Mouse (Mus musculus) hindbrain, embryonic 12.5 days (tissue): ENCODE data around the gene Lrrc4b. TPM values are rescaled to one million over a fixed set of nuclear protein-coding genes. Genes with fewer than 3 reads are reported as not detected.
A peak's percentile ranks its signal among the peaks of the same experiment; 100 is the strongest.

Experiments used
- ATAC-seq: fragments of 200-750 bp; cut with Nextera tagmentation; 2 replicates; pipeline ENCODE4 v1.8.0; 2017; ENCODE audit warnings: moderate TSS enrichment; ENCODE audit not compliant: low FRiP score
- H3K27ac ChIP-seq: fragments of 300-500 bp; sonication (generic); 2 replicates; pipeline ENCODE4 v1.5.1; 2016; ENCODE audit warnings: mild to moderate bottlenecking
- H3K27me3 ChIP-seq: fragments of 300-500 bp; sonication (generic); 2 replicates; pipeline ENCODE4 v1.6.1; 2016; ENCODE audit warnings: mild to moderate bottlenecking
- H3K36me3 ChIP-seq: fragments of 300-500 bp; sonication (generic); 2 replicates; pipeline ENCODE4 v1.6.1; 2016; ENCODE audit warnings: mild to moderate bottlenecking
- H3K4me1 ChIP-seq: fragments of 300-500 bp; sonication (generic); 2 replicates; pipeline ENCODE4 v1.6.1; 2016
- H3K4me2 ChIP-seq: fragments of 300-500 bp; sonication (generic); replicated peaks from 2 replicates; pipeline ENCODE4 v1.6.1; 2016; ENCODE audit warnings: mild to moderate bottlenecking
- H3K4me3 ChIP-seq: fragments of 300-500 bp; sonication (generic); 2 replicates; pipeline ENCODE4 v1.5.1; 2016; ENCODE audit warnings: mild to moderate bottlenecking
- H3K9ac ChIP-seq: fragments of 300-500 bp; sonication (generic); 2 replicates; pipeline ENCODE4 v1.6.1; 2016; ENCODE audit warnings: mild to moderate bottlenecking, moderate library complexity
- H3K9me3 ChIP-seq: fragments of 300-500 bp; sonication (generic); replicated peaks from 2 replicates; pipeline ENCODE4 v1.6.1; 2016; ENCODE audit warnings: mild to moderate bottlenecking
- WGBS: fragments of 180-500 bp; shearing (Covaris S2); methylation state at CpG from one replicate; pipeline ENCODE4 v1.1.7; 2016; 5-methylcytosine and 5-hydroxymethylcytosine counted together
- polyA plus RNA-seq: library from polyadenylated mRNA; unstranded; fragments of >200 nt; fragmentation: Nextera tagmentation; extraction: Ambion mirVana; gene quantifications from 2 replicates; pipeline ENCODE4 v1.2.1, GENCODE M21; 2016

Lrrc4b gene
- polyA plus RNA-seq, 1 experiment from 2014 or later, result 12.7 TPM

DNA sequence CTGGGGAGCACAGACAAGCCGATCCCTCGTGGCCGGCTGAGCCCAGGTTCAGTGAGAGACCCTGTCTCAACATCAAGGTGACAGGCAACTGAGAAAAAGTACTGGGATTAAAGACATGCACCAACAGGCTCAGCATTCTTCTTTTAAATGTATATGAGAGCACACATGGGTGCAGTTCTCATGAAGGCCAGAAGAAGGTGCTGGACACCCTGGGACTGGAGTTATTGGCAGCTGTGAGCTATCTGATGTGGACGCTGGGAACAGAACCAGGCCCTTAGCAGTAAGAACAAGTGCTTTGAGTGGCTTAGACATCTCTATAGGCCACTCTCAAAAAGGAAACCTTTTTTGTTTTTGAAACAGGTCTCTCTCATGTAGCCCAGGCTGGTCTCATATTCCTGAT, 17.7 kb upstream of the Lrrc4b start:
- Histone ChIP-seq H3K4me2 (no peak overlapping the region), H3K27me3 (peaks cover 12% of the 10 kb centered on the region; the same call in 1 of the 2 replicates), H3K4me1 (peaks cover 1% of the 10 kb centered on the region; the same call in 1 of the 2 replicates), H3K9ac (no peak overlapping the region), H3K9me3 (no peaks in the 10 kb centered on the region), H3K36me3 (no peaks in the 10 kb centered on the region), H3K4me3 (no peak overlapping the region), H3K27ac (no peak overlapping the region)
- 88% methylated on average over 4 of the region's 4 CpGs for WGBS
- ATAC-seq, result no peak

GRCm38 (mm10) chr7:44413307-44413706, 15.5 kb upstream of the Lrrc4b start:
- no peak overlapping the region for H3K9ac ChIP-seq
- H3K4me1 ChIP-seq, result no peaks in the 10 kb centered on the region
- H3K27ac ChIP-seq, result no peak overlapping the region
- H3K9me3 ChIP-seq, result no peaks in the 10 kb centered on the region
- H3K36me3 ChIP-seq, result no peaks in the 10 kb centered on the region
- WGBS, result 84% methylated on average over 6 of the region's 6 CpGs
- H3K27me3 ChIP-seq, result peaks cover 3% of the 10 kb centered on the region; the same call in 1 of the 2 replicates
- no peak overlapping the region for H3K4me3 ChIP-seq
- no peak overlapping the region for H3K4me2 ChIP-seq
- ATAC-seq, result no peak

- H3K27me3 ChIP-seq, result peaks cover 11% of the 10 kb centered on the region
- no peaks in the 10 kb centered on the region for H3K36me3 ChIP-seq
- WGBS, result 14% methylated on average over 8 of the region's 8 CpGs
- H3K9ac ChIP-seq, result peak overlapping the region; percentile 91
- peak; percentile 4 for ATAC-seq
- H3K4me3 ChIP-seq, result peak overlapping the region; percentile 78
- H3K27ac ChIP-seq, result peak overlapping the region; percentile 100
- H3K4me2 ChIP-seq, result peak overlapping the region; percentile 86
- peaks cover 39% of the 10 kb centered on the region for H3K4me1 ChIP-seq
- H3K9me3 ChIP-seq, result no peaks in the 10 kb centered on the region
Observed at GRCm38 (mm10) chr7:44427666-44428065, 1.2 kb upstream of the Lrrc4b start.

GRCm38 (mm10) chr7:44428171-44428950, 457 bp upstream of the Lrrc4b start:
- 3% methylated on average over 16 of the region's 38 CpGs for WGBS
- H3K9ac ChIP-seq, result peak overlapping the region; percentile 91
- no peaks in the 10 kb centered on the region for H3K36me3 ChIP-seq
- H3K9me3 ChIP-seq, result no peaks in the 10 kb centered on the region
- peak overlapping the region; percentile 78 for H3K4me3 ChIP-seq
- H3K27me3 ChIP-seq, result peaks cover 11% of the 10 kb centered on the region
- peak overlapping the region; percentile 86 for H3K4me2 ChIP-seq
- H3K27ac ChIP-seq, result peak overlapping the region; percentile 100
- ATAC-seq, result peak; percentile 44
- peaks cover 44% of the 10 kb centered on the region for H3K4me1 ChIP-seq

GRCm38 (mm10) chr7:44429534-44430488, 993 bp downstream of the Lrrc4b start:
- Histone ChIP-seq H3K4me2 (peak overlapping the region; percentile 86), H3K9me3 (no peaks in the 10 kb centered on the region), H3K4me3 (peak overlapping the region; percentile 78), H3K4me1 (peaks cover 47% of the 10 kb centered on the region), H3K27ac (peak overlapping the region; percentile 100), H3K27me3 (peaks cover 11% of the 10 kb centered on the region), H3K9ac (peak overlapping the region; percentile 91), H3K36me3 (no peaks in the 10 kb centered on the region)
- under 1% methylated on average over 29 of the region's 32 CpGs for WGBS
- peak; percentile 35 for ATAC-seq

- WGBS, result 77% methylated on average over 6 of the region's 6 CpGs
Observed at GRCm38 (mm10) chr7:44432550-44432949, 3.7 kb downstream of the Lrrc4b start.

DNA sequence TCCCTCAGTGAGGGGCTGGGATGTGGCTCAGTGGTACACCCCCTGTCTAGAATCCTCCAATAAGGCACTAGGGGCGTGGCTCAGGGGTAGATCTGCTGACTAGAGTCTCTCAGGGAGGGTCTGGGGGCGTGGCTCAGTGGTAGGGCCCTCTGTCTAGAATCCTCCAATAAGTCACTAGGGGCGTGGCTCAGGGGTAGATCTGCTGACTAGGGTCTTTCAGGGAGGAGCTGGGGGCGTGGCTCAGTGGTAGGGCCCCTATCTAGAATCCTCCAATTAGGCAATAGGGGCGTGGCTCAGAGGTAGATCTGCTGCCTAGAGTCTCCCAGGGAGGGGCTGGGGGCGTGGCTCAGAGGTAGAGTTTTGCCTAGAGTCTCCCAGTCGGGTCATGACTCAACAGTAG, 4.6 kb downstream of the Lrrc4b start:
- peak; percentile 26 for ATAC-seq
- H3K9me3 ChIP-seq, result no peaks in the 10 kb centered on the region
- 3% methylated on average over 7 of the region's 7 CpGs for WGBS

More at GRCm38 (mm10) chr7:44432550-44432949, 3.7 kb downstream of the Lrrc4b start:
- H3K27me3 ChIP-seq, result peaks cover 5% of the 10 kb centered on the region; the same call in 1 of the 2 replicates
- H3K4me2 ChIP-seq, result no peak overlapping the region
- no peak overlapping the region; the same call in 1 of the 2 replicates for H3K27ac ChIP-seq
- no peak for ATAC-seq
- H3K4me3 ChIP-seq, result no peak overlapping the region
- H3K9me3 ChIP-seq, result no peaks in the 10 kb centered on the region
- no peaks in the 10 kb centered on the region for H3K36me3 ChIP-seq
- no peak overlapping the region for H3K9ac ChIP-seq
- peaks cover 44% of the 10 kb centered on the region for H3K4me1 ChIP-seq

GRCm38 (mm10) chr7:44434089-44434488, 5.3 kb downstream of the Lrrc4b start:
- 79% methylated on average over 9 of the region's 9 CpGs for WGBS
- Histone ChIP-seq H3K9ac (no peak overlapping the region), H3K4me3 (no peak overlapping the region), H3K4me2 (no peak overlapping the region), H3K9me3 (no peaks in the 10 kb centered on the region), H3K27me3 (no peaks in the 10 kb centered on the region; the same call in 1 of the 2 replicates), H3K4me1 (peaks cover 42% of the 10 kb centered on the region), H3K27ac (no peak overlapping the region), H3K36me3 (no peaks in the 10 kb centered on the region)
- ATAC-seq, result no peak

More for the DNA sequence above, 4.6 kb downstream of the Lrrc4b start:
- Histone ChIP-seq H3K36me3 (no peaks in the 10 kb centered on the region), H3K4me2 (no peak overlapping the region), H3K4me1 (peaks cover 42% of the 10 kb centered on the region), H3K27ac (no peak overlapping the region), H3K4me3 (no peak overlapping the region), H3K27me3 (no peaks in the 10 kb centered on the region; the same call in 1 of the 2 replicates), H3K9ac (no peak overlapping the region)

- WGBS, result 73% methylated on average over 5 of the region's 5 CpGs
- peaks cover 34% of the 10 kb centered on the region for H3K4me1 ChIP-seq
- no peak for ATAC-seq
- no peak overlapping the region for H3K27ac ChIP-seq
- no peak overlapping the region for H3K9ac ChIP-seq
- H3K4me2 ChIP-seq, result no peak overlapping the region
- no peaks in the 10 kb centered on the region for H3K36me3 ChIP-seq
- H3K4me3 ChIP-seq, result no peak overlapping the region
- peaks cover 6% of the 10 kb centered on the region; the same call in 1 of the 2 replicates for H3K27me3 ChIP-seq
- no peaks in the 10 kb centered on the region for H3K9me3 ChIP-seq
Observed at GRCm38 (mm10) chr7:44435796-44436195, 7.0 kb downstream of the Lrrc4b start.

GRCm38 (mm10) chr7:44436267-44436666, 7.4 kb downstream of the Lrrc4b start:
- H3K4me1 ChIP-seq, result peaks cover 31% of the 10 kb centered on the region
- peaks cover 10% of the 10 kb centered on the region for H3K27me3 ChIP-seq
- no peak overlapping the region for H3K4me3 ChIP-seq
- no peak overlapping the region for H3K27ac ChIP-seq
- no peak for ATAC-seq
- H3K36me3 ChIP-seq, result no peaks in the 10 kb centered on the region
- no peaks in the 10 kb centered on the region for H3K9me3 ChIP-seq
- no peak overlapping the region for H3K4me2 ChIP-seq
- WGBS, result 22% methylated on average over 1 of the region's 1 CpGs
- no peak overlapping the region for H3K9ac ChIP-seq

- WGBS, result 94% methylated on average over 1 of the region's 1 CpGs
- Histone ChIP-seq H3K27ac (no peak overlapping the region), H3K9me3 (no peaks in the 10 kb centered on the region), H3K4me2 (no peak overlapping the region), H3K4me3 (no peak overlapping the region), H3K36me3 (no peaks in the 10 kb centered on the region), H3K4me1 (peaks cover 28% of the 10 kb centered on the region), H3K27me3 (peaks cover 17% of the 10 kb centered on the region), H3K9ac (no peak overlapping the region)
- ATAC-seq, result no peak
Observed at GRCm38 (mm10) chr7:44437188-44437587, 8.4 kb downstream of the Lrrc4b start.

- Histone ChIP-seq H3K27ac (no peak overlapping the region), H3K27me3 (peaks cover 17% of the 10 kb centered on the region), H3K4me1 (peaks cover 22% of the 10 kb centered on the region), H3K9ac (0 out of 2 replicates have a peak overlapping the region, but pooled peaks have one; percentile 8), H3K36me3 (no peaks in the 10 kb centered on the region), H3K9me3 (no peaks in the 10 kb centered on the region), H3K4me3 (no peak overlapping the region), H3K4me2 (no peak overlapping the region)
- 69% methylated on average over 8 of the region's 8 CpGs for WGBS
- ATAC-seq, result no peak
Observed at GRCm38 (mm10) chr7:44437933-44438332, 9.1 kb downstream of the Lrrc4b start.
